17 mouse cellular contexts compared by ENCODE assay signal in genomic region chr3:115622300-115622699, GRCm38 (mm10).
DNase-seq lines count a peak whose midpoint lies in the region; ATAC-seq lines count a peak whose summit lies in the region.
"Had no signal": no experiment of that assay in that cellular context is flagged by ENCODE, and none has a peak within 500 bp of the region (broad histone marks: within the 10 kb centered on the region; RNA-seq: fewer than 3 reads in every experiment).

No protein-coding gene starts in this region.

- H3K36me3 ChIP-seq in heart, embryonic 10.5 days, result no peaks in the 10 kb centered on the region
- H3K36me3 ChIP-seq in heart, embryonic 14.5 days (ENCODE audit: control insufficient read depth, insufficient read depth, low read length), result no peaks in the 10 kb centered on the region
- H3K36me3 ChIP-seq in midbrain, embryonic 14.5 days (ENCODE audit: control insufficient read depth, insufficient read depth, low read length), result no peaks in the 10 kb centered on the region
- H3K36me3 ChIP-seq: G1E; hindbrain, embryonic 15.5 days; limb, embryonic 13.5 days; liver, embryonic 15.5 days had no signal

- no peak overlapping the region for H3K9ac ChIP-seq in heart, embryonic 14.5 days (ENCODE audit: low read length)
- H3K9ac ChIP-seq in midbrain, embryonic 14.5 days (replicated peaks; ENCODE audit: low read length), result no peak overlapping the region
- H3K9ac ChIP-seq: hindbrain, embryonic 15.5 days; limb, embryonic 13.5 days; liver, embryonic 15.5 days had no signal

- no peak overlapping the region for H3K4me2 ChIP-seq in heart, embryonic 14.5 days (ENCODE audit: low read length)
- no peak overlapping the region for H3K4me2 ChIP-seq in midbrain, embryonic 14.5 days (ENCODE audit: low read length)
- H3K4me2 ChIP-seq: hindbrain, embryonic 15.5 days; limb, embryonic 13.5 days; liver, embryonic 15.5 days had no signal

- intact Hi-C loops in heart, postnatal 14 days (cut with DNase I), result no loop called here
- intact Hi-C loops in left cerebral cortex, postnatal 14 days (cut with DNase I), result no loop called here

- no peak overlapping the region for H3K4me3 ChIP-seq in heart, embryonic 10.5 days
- no peak overlapping the region for H3K4me3 ChIP-seq in heart, embryonic 14.5 days (ENCODE audit: control insufficient read depth in 1 of 2, insufficient read depth in 1 of 2, low read depth in 1 of 2, low read length in 2 of 2)
- no peak overlapping the region for H3K4me3 ChIP-seq in midbrain, embryonic 14.5 days (replicated peaks; ENCODE audit: low read depth, low read length)
- H3K4me3 ChIP-seq: hindbrain, embryonic 15.5 days; limb, embryonic 13.5 days; liver, embryonic 15.5 days; myocyte had no signal

- WGBS in heart, embryonic 10.5 days, result 39% methylated on average over 2 of the region's 2 CpGs
- WGBS in heart, embryonic 14.5 days, result 10% methylated on average over 2 of the region's 2 CpGs
- 83% methylated on average over 2 of the region's 2 CpGs for WGBS in midbrain, embryonic 14.5 days

- no peaks in the 10 kb centered on the region for H3K9me3 ChIP-seq in heart, embryonic 10.5 days
- no peaks in the 10 kb centered on the region for H3K9me3 ChIP-seq in heart, embryonic 14.5 days (ENCODE audit: control insufficient read depth, low read length)
- H3K9me3 ChIP-seq in midbrain, embryonic 14.5 days (ENCODE audit: control insufficient read depth, low read length), result no peaks in the 10 kb centered on the region
- H3K9me3 ChIP-seq: G1E; hindbrain, embryonic 15.5 days; limb, embryonic 13.5 days; liver, embryonic 15.5 days had no signal

- H3K27ac ChIP-seq in heart, embryonic 10.5 days, result peak overlapping the region; percentile 78
- H3K27ac ChIP-seq in heart, embryonic 14.5 days (replicated peaks in 1 of 2; ENCODE audit: control insufficient read depth in 1 of 2, insufficient read depth in 1 of 2, low read depth in 2 of 2, low read length in 2 of 2), result peak overlapping the region; percentile 78 to 88
- no peak overlapping the region for H3K27ac ChIP-seq in midbrain, embryonic 14.5 days (replicated peaks; ENCODE audit: low read depth, low read length)
- H3K27ac ChIP-seq: hindbrain, embryonic 15.5 days; limb, embryonic 13.5 days; liver, embryonic 15.5 days had no signal

- H3K27me3 ChIP-seq in heart, embryonic 10.5 days (ENCODE audit: insufficient read depth, poor library complexity, severe bottlenecking), result no peaks in the 10 kb centered on the region
- no peaks in the 10 kb centered on the region for H3K27me3 ChIP-seq in heart, embryonic 14.5 days (ENCODE audit: control insufficient read depth, insufficient read depth, low read length)
- H3K27me3 ChIP-seq in midbrain, embryonic 14.5 days (ENCODE audit: control insufficient read depth, insufficient read depth, low read length), result no peaks in the 10 kb centered on the region
- H3K27me3 ChIP-seq: hindbrain, embryonic 15.5 days; limb, embryonic 13.5 days; liver, embryonic 15.5 days had no signal

- peaks cover 7% of the 10 kb centered on the region for H3K4me1 ChIP-seq in heart, embryonic 10.5 days
- peaks cover 11 to 37% of the 10 kb centered on the region in 2 experiments for H3K4me1 ChIP-seq in heart, embryonic 14.5 days (ENCODE audit: control insufficient read depth in 2 of 2, insufficient read depth in 2 of 2, low read length in 2 of 2)
- H3K4me1 ChIP-seq in midbrain, embryonic 14.5 days (ENCODE audit: control insufficient read depth, insufficient read depth, low read length), result no peaks in the 10 kb centered on the region
- H3K4me1 ChIP-seq: hindbrain, embryonic 15.5 days; limb, embryonic 13.5 days; liver, embryonic 15.5 days had no signal

- no peak for DNase-seq in heart, embryonic 10.5 days (ENCODE audit: low spot score)
- DNase-seq in heart, postnatal 14 days, result no peak
- DNase-seq in frontal cortex, postnatal 36 days (ENCODE audit: low spot score in 2 of 2), result peak; percentile 24 to 68
- DNase-seq in left cerebral cortex, postnatal 14 days (ENCODE audit: low spot score in 2 of 2), result peak; percentile 55 to 85
- no peak for DNase-seq in midbrain, embryonic 14.5 days
- DNase-seq in kidney, adult 18-20 months, result no peak
- DNase-seq: cerebellum, adult 18-20 months; kidney, adult 11 months; kidney, postnatal 36 days; lung, postnatal 14 days had no signal

- ATAC-seq in heart, embryonic 14.5 days (ENCODE audit: insufficient number of reproducible peaks, insufficient read depth, low FRiP score, low read depth), result peak; percentile 52
- ATAC-seq in CD4-positive, CD25-positive, alpha-beta regulatory T cell, adult 4 months, result no peak
- no peak for ATAC-seq in midbrain, embryonic 14.5 days (ENCODE audit: low FRiP score, low TSS enrichment)

Comparison
In these comparisons a context has a peak if more than half of its experiments do, and no peak if none do; other contexts are left out.
1. DNase-seq: peak in frontal cortex, postnatal 36 days (2 of 2) and left cerebral cortex, postnatal 14 days (2 of 2); none in heart, embryonic 10.5 days (single experiment), heart, postnatal 14 days (0 of 2), midbrain, embryonic 14.5 days (single experiment) and kidney, adult 18-20 months (single experiment).